Mouse (Mus musculus) gastrocnemius, postnatal 14 days (tissue): ENCODE measurements around the gene Ttll7. TPM values are rescaled to one million over a fixed set of nuclear protein-coding genes. Genes with fewer than 3 reads are reported as not detected.

Experiments used
- DNase-seq: peaks from one replicate; pipeline ENCODE4 v3.0.0; 2021; ENCODE audit warnings: mixed read lengths
- intact Hi-C: fragments of 180-260 bp; cut with DNase I; formaldehyde crosslinking; loops from one replicate; pipeline ENCODE4 v1.15.1; 2025; ENCODE audit warnings: low total_unique reads
- total RNA-seq, 2 experiments: library from RNA; stranded (reverse); gene quantifications; 2 replicates each; pipeline ENCODE4 v1.2.3; 2021

Ttll7 gene
- total RNA-seq, 2 experiments from 2014 or later: 21.2 to 24.9 TPM

DNA sequence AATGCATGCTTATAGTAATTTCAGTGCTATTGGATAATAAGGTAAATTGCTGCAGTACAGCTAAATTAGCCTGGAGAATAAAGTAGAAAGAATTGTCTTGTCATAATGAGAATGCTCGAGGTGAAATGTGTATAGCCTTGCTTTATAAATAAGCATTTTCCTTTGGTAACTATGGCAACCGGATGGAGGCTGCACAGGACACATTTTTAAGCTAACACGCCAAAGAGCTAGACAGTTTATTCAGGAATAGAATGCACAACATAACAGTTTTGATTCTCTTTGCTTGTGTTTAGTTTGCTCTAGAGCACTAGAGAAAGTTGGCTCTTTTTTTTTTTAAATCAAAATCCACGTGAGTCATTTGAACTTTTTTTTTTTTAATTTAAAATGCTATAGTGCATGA is 49.6 kb downstream of the Ttll7 start:
- intact Hi-C loops: no loop called here
- DNase-seq: no peak

DNA sequence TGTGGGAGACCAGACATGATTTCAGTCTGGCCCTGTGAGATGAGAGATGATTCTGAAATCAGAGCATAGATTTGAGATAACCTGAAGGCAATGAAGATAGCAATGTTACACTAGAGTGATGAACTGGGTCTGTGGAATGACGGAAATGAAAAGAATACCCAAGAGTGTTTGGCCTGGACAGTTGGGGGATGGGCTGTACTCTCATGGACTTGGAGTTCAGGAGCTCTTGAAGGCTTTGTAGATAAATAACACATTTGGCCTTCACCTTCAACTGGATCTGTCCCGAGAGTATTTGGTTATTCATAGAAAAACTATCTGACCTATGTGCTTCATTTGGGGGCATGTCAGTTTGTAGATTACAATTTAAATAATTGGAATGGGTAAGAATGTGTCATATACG is 53.4 kb downstream of the Ttll7 start:
- DNase-seq: no peak
- intact Hi-C loops: no loop called here

DNA sequence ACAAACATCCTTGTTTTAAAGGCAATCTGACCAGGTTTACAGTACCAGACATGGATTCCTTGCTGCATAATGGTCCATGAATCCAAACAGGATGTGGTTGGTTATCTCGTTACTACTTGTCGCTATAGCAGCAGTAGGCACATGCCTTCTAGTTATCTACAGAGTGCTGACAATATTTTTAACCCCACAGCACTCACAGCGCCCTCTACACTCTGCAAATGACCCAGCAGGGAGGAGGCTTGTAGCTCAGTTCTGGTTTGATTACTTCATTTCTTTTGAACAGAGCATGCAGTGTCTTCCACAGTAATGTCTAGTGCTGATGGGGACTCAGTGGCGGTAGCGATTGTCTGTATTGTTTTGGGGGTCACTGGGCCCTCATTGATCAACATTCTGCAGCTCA is 56.8 kb downstream of the Ttll7 start:
- intact Hi-C loops: no loop called here
- DNase-seq: no peak

DNA sequence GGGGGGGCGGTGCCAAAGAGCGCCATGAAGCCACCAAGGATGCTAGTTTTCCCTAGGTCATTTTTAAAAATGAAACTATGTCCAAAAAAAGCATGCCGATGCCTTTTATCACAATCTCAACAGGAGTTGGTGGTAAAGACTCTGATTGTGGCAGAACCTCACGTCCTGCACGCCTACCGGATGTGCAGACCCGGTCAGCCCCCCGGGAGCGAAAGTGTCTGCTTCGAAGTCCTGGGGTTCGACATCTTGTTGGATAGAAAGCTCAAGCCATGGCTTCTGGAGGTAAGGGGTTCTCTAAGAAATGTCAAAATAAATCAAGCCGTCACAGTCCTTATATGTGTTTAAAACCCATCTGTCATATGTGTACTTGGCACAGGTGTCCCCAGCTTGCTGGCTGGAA is 60.9 kb downstream of the Ttll7 start:
- intact Hi-C loops: loop anchor here (5.0 to 10.0 kb wide), 3 partner anchors 121 to 568 kb away; no protein-coding TSS in a partner anchor
- DNase-seq: no peak

DNA sequence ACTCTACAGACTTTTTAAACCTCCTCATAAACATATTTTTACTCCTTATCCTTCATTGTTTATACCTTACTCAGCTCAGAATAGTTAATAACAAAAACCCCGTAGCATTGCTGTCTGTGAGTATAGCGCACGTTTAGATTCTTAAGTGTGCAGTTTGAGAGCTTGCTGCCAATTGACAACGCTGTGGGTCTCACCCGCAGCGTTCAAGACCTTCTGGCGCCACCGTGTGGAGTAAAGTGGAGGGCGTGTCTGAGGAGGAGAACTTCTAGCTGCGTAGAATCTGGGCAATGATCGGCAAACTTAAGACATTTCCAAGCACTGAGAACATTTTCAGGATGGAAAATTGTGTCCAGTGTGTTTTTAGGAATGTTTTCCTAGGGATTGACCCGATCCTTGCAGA is 62.6 kb downstream of the Ttll7 start:
- intact Hi-C loops: loop anchor here (5.0 to 10.0 kb wide), 3 partner anchors 122 to 570 kb away; no protein-coding TSS in a partner anchor
- peak; percentile 80 for DNase-seq

DNA sequence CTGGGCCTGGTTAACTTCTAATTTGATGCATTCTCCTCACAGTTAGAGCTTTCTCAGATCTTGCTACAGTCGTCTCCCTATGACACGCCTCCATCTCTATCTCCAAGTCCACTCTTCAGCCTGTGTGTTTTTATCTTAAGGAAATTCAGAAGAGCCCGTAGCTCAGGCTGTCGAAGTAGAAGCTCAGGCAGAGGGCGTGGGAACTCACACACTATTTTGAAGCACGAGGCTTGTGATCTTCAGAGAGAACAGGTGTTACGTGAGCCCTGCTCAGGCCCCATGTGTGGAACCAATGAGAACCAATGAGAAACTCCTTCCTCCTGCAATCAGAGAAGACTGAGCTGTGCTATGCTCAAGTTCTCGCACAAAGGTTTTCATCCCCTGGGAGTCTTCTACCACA is 65.7 kb downstream of the Ttll7 start:
- DNase-seq: no peak
- intact Hi-C loops: loop anchor here (10.0 kb wide), 2 partner anchors 353 to 573 kb away; no protein-coding TSS in a partner anchor

DNA sequence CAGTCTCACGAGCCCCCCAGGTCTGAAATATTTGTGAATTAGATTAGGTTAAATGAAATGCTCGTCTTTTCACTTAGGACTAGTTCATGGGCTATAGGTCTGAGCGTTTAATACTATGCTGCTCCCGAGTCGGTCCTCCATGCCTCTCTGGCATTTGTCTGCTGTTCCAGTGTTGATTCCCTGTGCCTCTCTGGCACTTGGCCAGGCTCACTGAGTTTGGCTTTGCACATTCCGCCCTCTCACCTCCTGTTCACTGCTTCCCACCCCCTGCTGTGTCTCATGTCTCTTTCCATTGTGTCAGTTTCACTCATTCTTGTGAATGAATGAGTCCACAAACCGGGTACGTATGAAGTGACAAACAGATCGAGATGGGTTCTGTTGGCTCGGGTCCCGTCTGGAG is 66.2 kb downstream of the Ttll7 start:
- DNase-seq: no peak
- intact Hi-C loops: loop anchor here (10.0 kb wide), 2 partner anchors 354 to 574 kb away; no protein-coding TSS in a partner anchor

DNA sequence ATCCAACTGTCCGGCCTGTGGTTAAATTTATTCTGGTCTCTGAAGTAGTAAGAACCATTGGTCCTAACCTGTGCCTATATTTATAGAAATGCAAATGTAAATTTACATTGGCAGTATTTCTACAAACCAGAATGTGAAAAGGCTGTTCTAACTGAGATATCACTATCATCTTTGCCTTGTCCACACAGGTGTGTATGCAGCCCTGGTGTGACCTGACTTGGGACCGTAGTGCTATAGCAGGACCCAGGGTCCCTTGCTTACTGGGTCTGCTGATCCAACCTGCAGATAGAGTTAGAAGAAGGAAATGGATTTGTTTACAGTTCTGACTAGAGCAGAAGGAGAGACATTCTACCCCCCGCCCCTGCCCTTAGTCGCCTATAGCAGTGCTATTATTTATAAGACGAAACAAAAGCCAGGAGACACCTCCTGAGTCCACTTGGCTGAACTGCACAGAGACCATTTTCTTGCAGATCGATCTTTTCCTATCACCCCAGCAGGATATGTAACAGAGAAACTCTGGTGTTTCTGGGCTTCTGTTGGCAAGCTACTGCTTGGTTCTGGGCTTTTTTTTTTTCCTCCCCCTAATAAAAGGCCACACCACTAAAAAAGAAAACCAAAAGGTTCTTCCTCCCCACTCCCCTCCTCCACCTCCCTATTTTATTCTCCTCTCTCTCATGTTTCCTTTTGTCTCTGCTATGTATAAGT is 75.3 kb downstream of the Ttll7 start:
- intact Hi-C loops: no loop called here

DNA sequence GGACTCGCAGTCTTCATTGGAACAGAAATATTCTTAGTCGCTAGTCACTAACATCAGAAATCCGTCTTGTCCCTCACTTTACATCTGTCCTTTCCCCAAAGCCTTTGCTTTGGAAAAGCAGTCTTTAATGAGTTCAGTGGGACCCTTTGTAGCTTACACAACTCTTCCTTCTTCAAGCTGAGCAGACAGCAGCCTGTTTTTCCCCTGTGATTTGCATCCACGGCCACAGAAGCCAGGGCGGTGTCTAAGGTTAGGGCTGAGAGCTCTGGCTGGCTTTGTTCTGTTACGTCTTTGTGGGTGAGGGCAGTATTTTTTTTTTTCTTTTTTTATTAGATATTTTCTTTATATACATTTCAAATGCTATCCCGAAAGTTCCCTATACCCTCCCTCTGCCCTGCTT is 76.0 kb downstream of the Ttll7 start:
- DNase-seq: no peak
- intact Hi-C loops: no loop called here

More for the DNA sequence above, 75.3 kb downstream of the Ttll7 start:
- DNase-seq: no peak

DNA sequence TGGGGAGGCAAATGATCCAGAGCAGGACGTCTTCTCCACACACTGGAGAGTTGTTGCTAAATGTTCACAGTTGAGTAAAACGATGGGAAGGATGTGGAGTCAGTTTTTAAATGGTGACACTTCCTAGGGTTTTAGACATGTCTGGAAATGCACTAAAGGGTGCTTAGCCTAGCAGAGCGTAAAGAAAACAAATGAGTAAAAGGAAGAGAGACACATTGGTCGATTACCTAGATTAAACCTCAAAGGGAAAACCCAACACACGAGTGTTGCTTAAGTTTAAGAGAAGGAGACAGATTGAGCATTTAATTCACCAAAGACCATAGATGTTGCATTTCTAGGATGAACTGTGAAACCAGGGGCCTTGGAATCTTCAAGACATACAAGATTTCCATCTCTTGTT is 76.8 kb downstream of the Ttll7 start:
- no peak for DNase-seq
- intact Hi-C loops: no loop called here

DNA sequence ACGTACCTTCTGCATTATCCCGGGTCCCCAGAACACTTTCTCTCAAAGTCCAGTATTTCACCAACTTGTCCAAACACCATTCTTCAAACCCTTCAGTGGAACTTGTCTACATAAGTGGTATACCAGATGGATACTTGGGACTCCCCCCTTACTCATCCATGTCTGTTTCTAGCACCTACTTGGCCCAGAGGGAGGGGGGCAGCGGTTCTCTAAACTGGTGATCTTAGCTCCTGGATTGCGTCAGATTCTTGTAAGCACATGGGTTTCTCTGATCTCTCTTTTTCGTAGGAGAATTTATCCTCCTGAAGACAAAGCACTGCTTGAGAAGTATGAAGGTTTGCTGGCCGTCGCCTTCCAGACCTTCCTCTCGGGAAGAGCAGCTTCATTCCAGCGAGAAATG is 79.0 kb downstream of the Ttll7 start:
- no peak for DNase-seq
- intact Hi-C loops: no loop called here

DNA sequence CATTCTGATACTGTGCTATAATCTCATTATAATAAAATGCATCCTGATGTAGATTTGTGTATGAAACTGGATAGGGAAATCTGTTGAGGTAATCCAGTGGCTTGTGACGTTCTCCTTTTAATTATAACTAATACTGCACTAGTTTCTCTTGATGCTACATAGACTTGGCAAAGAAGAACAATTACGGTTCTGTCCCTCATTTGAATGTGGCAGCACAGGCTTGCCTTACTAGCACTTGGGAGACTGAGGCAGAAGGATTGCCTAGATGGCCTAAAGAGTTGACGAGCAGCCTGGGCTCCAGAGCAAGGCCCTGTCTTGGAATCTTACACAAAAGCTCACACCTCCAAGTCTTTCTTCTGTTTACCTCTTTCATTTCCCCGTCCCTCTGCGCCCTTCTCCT is 80.3 kb downstream of the Ttll7 start:
- intact Hi-C loops: no loop called here

DNA sequence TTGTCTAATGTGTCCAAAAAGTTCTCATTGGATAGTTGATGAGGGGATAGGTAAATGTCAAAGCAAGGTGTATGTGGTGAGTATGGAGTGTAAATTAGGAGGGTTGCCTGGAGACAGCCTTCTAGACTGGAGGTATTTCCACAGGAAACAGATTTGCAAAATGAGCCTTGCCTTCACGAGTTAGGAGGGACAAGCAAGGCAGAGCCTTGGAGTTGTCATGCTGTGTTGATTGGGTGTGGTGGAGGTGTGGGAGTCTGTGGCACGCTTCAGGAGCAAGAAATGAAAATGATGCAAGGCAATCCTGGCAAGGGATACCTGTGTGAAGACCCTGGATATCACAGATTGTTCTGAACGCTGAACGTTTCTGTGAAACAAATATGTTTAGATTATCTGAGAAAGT is 84.7 kb downstream of the Ttll7 start:
- DNase-seq: no peak
- intact Hi-C loops: no loop called here

More for the DNA sequence above, 80.3 kb downstream of the Ttll7 start:
- no peak for DNase-seq

DNA sequence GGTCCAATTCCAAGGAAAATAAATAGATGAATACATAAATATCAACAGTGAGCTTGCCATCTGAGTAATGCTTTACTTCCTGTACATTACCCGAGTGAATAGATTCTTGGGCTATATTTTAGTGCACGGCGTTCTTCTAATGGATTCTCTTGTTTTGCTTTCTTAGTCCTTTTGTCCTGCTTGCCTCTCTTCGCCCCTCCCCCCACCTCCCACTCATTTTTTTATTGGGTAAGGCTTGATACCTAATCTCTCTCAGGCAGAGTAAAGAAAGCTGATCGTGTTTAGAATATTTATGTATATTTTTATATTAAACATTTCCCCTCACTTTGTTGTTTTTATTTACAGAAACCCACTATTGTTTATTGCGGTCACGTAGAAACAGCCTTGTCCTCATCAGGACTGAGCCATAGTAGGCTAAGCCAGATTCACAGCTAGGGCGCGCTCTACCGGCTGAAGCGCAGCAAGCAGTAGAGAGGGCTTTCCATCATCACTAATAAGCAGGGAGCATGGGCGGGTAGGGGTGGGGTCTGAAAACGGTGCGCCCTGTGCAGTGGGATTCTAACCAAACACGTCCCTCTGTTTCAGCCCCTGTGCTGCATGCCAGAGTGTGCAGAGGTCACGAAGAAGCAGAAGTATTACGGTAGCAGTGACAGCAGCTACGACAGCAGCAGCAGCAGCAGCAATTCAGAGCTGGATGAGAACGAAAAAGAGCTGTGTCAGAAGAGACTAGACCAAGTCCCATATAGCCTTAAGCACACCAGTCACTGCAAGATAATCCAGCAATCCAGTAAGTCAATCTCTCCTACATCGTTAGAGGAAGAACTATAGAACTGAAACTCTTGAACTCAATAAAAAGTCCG is 87.5 kb downstream of the Ttll7 start:
- intact Hi-C loops: no loop called here
- no peak for DNase-seq

DNA sequence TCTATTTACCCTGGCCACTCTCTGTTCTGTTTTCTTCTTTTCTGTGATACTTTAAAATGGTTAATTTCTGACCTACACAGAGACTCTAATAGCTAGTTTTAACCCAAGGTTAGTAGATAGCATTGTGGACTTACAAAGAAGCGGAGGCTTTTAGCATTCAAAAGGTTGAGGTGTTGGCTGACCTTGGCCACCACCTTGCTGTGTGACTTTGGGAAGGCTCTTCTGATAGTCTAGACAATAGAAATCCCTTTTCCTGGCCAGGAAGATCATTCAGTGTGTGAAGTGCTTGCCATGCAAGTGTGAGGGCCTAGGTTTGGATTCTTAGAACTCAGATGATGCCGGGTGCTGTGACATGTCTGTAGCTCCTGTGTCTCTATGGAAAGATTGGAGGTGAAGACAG is 90.9 kb downstream of the Ttll7 start:
- intact Hi-C loops: no loop called here
- DNase-seq: no peak

DNA sequence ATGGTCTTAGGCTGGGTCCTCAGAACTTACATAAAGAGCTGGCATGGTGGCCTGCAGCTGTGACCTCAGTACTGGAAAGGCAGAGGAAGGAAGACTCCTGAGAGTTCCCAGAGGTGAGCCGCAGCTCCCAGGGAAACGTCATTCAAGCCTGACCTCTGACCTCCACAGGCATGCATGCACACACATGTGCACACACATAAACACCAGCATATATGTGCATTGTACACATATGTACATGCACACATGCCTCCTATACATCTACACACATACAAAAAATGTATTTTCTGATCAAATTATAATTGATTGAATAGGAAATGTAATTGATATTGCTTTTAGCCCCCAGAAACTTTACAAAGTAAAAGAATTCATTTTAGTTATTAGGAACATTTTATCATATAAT is 93.2 kb downstream of the Ttll7 start:
- intact Hi-C loops: no loop called here
- DNase-seq: no peak

DNA sequence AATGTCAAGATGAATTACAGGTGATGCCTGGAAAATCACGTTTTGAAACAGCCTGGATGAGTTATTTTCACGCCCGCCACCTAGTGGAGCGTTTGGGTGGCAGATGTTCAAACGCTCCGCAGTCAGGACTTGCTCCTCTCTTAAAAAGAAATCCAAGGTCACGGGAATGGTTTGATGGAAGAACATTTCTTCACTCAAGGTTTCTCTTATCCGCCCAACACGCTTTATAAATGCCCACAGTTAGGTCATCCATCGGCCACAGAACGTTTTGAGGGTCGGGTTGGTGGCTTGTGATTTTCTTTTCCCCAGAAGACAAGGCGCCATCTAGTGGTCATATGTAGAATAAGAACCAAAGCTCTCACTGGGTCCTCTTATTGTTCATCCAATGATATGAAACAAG is 93.7 kb downstream of the Ttll7 start:
- DNase-seq: peak; percentile 29
- intact Hi-C loops: no loop called here

DNA sequence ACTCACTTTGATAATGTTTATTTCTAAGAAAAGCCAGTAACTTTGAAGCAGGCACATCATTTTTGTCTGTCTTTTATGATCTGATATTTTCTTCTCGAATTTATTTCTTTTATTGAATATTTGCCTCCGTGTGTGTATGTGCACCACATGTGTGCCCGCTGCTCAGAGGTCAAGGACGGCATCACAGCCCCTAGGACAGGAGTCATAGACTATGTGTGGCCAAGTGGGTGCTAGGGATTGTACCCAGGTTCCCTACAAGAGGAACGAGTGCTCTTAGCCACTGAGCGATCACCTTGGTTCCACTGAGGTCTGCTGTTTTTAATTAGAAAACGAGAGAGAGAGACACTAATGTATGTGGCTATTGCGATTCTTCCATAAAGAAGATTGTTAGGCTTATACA is 94.5 kb downstream of the Ttll7 start:
- intact Hi-C loops: no loop called here

DNA sequence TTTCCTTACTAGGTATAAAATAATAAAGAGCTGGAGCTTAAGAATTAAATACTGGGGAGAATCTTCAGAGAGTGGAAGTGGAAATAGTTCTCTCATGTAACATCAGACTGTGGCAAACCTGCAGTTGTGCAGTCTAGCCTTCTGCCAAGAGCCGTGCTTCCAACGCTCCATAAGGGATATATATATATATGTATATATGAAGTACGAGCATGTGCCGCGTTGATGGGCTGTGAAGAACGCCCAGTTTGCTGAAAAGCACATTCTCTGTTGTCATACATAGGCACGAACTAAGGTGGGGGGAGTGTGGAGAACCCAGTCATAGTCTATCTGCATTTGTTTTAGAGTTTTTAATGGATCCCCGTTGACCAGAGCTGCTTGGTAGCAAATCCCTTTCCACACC is 104.6 kb downstream of the Ttll7 start:
- DNase-seq: no peak
- intact Hi-C loops: no loop called here

More for the DNA sequence above, 94.5 kb downstream of the Ttll7 start:
- DNase-seq: no peak

DNA sequence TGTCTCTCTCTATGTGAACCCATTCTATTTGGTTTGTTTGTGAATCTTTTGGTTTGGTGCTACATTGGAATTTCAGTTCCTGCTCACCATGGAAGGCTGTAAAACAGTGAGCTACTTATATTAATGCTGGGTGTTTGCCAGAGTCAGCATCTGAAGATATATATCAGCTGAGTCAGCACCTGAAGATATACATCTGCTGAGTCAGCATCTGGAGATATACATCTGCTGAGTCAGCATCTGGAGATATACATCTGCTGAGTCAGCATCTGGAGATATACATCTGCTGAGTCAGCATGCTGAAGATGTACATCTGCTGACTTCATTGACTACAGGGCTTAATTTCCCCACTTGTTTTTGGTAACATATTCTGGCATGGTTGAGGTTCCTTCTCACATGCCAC is 110.7 kb downstream of the Ttll7 start:
- intact Hi-C loops: no loop called here
- no peak for DNase-seq

DNA sequence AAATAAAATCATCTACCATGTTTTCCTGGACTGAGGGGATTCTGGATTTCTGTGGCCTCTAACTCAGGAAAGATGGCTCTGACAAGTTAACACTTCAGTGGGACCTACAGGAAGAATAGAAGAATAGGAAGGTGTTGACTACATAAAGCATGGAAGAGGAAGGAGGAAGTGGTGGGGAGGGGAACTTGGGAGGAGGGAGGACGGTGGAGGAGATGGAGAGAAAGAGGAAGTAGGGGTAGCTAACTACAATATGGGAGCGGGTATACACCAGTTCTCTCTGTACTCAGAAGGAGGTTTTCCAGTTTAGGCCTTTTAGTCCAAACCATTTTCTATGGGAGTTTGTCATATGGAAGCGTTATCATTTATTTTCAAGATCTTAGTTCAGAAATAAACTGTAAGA is 112.2 kb downstream of the Ttll7 start:
- intact Hi-C loops: no loop called here

More for the DNA sequence above, 112.2 kb downstream of the Ttll7 start:
- DNase-seq: no peak
